Mouse (Mus musculus): Measurements from ENCODE around the gene Marcksl1.

DNA sequence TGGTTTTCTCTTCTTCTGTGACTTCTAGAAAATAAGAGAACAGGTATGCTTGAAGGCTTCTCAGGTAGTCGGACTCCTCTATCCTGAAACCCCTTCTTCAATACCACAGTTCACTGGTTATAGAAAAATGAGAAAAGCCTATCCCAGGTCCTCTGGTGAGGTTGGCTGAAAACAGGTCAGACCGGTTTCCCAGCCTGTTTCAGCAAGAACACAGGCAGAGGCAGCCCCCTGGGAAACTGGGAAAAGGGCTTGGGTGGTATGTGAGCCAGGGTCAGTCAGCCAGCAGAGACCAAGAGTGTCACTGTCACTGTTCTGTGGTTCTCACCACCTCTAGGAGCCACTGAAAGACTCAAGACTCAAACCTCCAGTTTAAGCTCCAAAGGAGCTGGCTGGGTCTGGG, 3.5 kb downstream of the Marcksl1 start:
- no peak for TF ChIP-seq GATA1 (IDR thresholded peaks at IDR 0.05; ENCODE audit: borderline replicate concordance, low read length)
- TF ChIP-seq FLI1 (IDR thresholded peaks at IDR 0.05; ENCODE audit: low read length): no peak

All from megakaryocyte, embryonic 14.5 days (primary cell).